Mouse (Mus musculus) v-Abl transformed pro-B cells (cell line): ENCODE measurements around the gene Gad1.

Experiments used
- in situ Hi-C, 2 experiments: fragments of 400-800 bp; cut with MboI; formaldehyde crosslinking; loops; one replicate each; pipeline ENCODE4 v1.15.1; 2025; ENCODE audit not compliant: unreplicated experiment in 2 of 2

Gene Gad1

DNA sequence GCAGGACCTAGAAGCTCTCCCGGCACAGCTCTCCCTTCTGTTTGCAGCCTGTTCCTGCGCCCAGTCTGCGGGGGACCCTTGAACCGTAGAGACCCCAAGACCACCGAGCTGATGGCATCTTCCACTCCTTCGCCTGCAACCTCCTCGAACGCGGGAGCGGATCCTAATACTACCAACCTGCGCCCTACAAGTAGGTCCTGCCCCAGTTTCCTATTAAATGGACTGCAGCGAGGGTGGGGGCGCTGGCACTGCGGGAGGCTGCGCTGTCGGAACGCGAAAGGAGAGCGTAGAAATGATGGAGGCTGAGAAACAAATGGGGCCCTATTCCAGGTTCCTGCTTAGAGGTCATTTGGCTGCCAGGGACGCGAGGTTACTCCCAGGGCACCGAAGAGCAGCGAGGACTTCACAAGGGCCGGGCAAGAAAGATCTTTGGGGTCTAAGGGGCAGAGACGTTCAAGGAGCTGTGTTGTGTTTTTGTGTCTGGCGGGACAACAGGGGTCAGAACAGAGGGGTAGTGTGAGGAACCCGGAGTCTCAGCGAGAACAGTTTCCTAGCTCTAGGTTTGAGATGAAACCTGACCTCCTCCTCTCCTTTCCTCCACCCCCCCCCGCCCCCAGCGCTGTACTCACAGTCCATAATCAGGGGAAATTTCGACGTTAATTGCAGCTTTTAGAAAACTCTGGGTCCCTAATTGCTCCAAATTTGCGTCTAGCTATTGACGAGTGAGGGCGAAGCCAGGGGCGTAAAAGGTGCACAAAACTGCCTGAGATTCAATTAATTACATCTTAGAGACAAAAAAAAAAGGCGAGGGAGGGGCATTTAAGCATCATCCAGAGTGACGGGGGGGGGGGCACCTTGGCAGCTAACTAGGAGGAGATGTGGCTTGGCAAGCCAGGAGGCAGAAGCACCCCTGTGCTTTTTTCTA, 11.1 kb downstream of the Gad1 start:
- in situ Hi-C loops, result loop anchor here in 1 of 2 experiments (25.0 kb wide), 1 partner anchor 727 kb away; no protein-coding TSS in a partner anchor

DNA sequence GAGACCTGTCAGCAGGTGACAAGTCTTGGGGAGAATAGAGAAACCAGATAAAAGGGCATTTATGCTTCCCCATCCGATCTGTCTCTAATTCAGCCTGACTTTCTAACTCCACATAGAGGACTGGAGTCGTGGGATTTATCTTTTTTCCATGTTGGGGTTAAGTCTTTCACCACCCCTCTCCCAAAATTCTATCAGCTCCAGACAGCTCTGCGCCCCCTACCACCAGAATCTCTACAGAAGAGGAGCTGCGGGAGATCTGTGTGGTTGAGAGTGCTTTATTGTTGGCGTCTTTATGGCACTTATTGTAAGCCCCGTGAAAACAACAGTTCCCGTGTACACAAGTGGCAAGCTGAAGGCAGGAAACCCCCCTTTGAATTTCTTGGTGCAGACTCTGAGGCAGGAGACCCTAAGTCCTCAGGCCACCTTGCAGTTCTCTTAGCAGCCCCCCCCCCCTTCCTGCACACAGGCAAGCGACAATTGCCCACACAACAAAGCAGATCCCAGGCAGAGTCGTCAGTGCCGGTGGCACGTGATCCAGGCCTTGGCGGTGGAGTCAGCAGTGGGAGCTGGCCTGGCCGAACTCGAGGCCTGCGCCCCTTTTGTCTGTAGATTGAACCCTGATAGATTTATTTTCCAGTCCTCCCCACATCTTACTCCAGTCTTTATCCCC, 11.9 kb downstream of the Gad1 start:
- in situ Hi-C loops, result loop anchor here in 1 of 2 experiments (25.0 kb wide), 1 partner anchor 727 kb away; no protein-coding TSS in a partner anchor

GRCm38 (mm10) chr2:70565651-70566602, 13.1 kb downstream of the Gad1 start:
- in situ Hi-C loops, result loop anchor here in 1 of 2 experiments (25.0 kb wide), 1 partner anchor 729 kb away; no protein-coding TSS in a partner anchor

GRCm38 (mm10) chr2:70566603-70566981, 13.7 kb downstream of the Gad1 start:
- in situ Hi-C loops, result loop anchor here in 1 of 2 experiments (25.0 kb wide), 1 partner anchor 729 kb away; no protein-coding TSS in a partner anchor

GRCm38 (mm10) chr2:70567071-70567681, 14.3 kb downstream of the Gad1 start:
- in situ Hi-C loops, result loop anchor here in 1 of 2 experiments (25.0 kb wide), 1 partner anchor 730 kb away; no protein-coding TSS in a partner anchor

- in situ Hi-C loops, result loop anchor here in 1 of 2 experiments (25.0 kb wide), 1 partner anchor 730 kb away; no protein-coding TSS in a partner anchor
Observed at GRCm38 (mm10) chr2:70567682-70568077, 14.8 kb downstream of the Gad1 start.

DNA sequence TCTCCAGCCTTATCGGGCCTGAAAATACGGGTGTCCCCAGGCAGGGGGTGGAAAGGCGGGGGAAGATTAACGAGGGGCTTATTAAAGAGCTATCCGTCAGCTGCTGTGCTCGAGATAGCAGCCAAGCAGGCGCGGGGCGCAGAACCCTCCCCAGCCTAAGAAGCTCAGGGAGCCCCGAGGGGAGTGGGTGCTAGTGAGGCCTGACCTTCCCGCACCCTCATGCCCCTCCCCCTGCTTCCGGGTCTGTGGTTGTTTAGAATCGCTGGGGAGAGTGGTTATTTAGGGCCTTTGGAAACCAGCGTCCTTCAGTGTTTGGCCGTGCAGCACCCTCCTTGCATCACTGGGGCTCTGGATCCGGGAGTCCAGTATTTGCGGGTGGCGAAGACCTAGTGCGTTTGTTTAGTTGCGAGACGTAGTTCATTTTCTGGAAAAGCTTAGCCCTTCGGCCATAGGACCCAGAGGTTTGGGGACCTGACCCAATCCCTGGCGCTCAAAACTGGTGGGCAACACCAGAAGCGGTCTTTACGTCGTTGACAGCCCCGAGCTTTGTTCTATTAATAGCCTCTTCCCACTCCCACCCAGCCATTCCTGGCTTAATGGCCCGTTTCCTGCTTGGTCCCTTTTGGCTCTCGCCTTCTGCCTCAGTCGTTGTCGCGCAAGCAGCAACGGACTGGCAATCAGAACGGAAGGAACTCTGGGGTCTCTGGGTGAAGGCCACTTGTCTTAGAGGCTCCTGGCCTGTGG, 15.5 kb downstream of the Gad1 start:
- in situ Hi-C loops, result loop anchor here in 1 of 2 experiments (25.0 kb wide), 1 partner anchor 731 kb away; no protein-coding TSS in a partner anchor

GRCm38 (mm10) chr2:70571698-70572097, 18.8 kb downstream of the Gad1 start:
- in situ Hi-C loops, result loop anchor here in 1 of 2 experiments (25.0 kb wide), 1 partner anchor 734 kb away; no protein-coding TSS in a partner anchor

GRCm38 (mm10) chr2:70572251-70572650, 19.4 kb downstream of the Gad1 start:
- in situ Hi-C loops, result loop anchor here in 1 of 2 experiments (25.0 kb wide), 1 partner anchor 735 kb away; no protein-coding TSS in a partner anchor

GRCm38 (mm10) chr2:70573544-70574210, 20.8 kb downstream of the Gad1 start:
- in situ Hi-C loops, result loop anchor here in 1 of 2 experiments (25.0 kb wide), 1 partner anchor 736 kb away; no protein-coding TSS in a partner anchor

DNA sequence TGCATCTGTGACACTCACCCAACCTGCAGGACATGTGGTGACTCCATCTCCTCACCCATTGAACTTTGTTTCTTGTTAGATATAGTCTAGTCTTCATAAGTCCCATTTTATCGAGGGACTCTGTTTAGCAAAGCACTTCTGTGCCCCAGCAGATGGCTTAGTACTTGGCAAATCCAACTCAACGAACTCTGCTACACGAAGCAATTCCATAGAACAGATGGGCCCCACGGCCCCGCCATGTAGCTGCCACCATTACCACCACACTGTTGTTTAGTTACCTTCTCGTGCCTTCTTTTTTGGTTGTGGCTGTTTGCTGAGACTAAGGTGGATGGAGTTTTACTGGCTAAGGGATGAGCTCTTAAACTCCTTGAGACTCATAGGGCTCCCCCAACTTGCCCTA, 35.3 kb downstream of the Gad1 start:
- in situ Hi-C loops, result no loop called here

GRCm38 (mm10) chr2:70592432-70592831, 39.6 kb downstream of the Gad1 start:
- in situ Hi-C loops, result no loop called here

DNA sequence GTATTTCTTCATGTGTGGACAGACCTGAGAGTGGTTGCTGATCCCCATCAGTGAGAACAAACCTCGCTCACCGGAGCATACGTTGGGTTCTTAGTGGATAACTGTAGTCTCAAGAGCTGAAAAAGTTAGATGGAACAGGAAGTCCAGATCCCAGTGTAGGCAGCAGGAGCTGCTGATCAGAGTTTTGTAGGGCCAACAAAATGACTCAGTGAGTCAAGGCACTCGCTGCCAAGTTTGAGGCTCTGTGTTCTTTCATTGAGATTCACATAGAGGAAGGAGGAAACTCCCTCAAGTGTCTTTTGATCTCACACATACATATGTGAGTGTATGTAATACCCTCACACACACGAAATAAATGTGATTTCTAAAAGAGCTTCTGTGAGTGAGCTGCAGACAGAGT, 40.8 kb downstream of the Gad1 start:
- in situ Hi-C loops, result no loop called here

DNA sequence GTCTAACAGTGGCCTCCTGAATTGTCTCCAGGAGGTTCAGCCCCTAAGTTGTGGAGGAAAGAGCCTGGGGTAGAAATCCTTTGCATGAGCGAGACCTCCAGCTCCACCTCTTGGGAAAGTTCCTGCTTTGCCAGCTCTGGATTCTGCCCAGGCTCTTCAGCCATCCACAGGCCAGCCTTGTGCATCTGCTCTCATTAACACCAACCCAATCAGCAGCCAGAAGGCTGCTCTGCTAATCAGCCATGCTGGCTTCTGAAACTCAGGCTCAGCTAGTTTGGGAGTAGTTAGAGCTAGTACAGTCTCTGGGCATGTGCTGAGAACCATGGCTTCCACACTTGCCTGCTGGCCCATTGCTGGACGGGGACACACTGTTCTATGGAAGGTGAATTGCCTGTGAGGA, 43.0 kb downstream of the Gad1 start:
- in situ Hi-C loops, result no loop called here

GRCm38 (mm10) chr2:70609769-70610168, 56.9 kb downstream of the Gad1 start:
- in situ Hi-C loops, result no loop called here

DNA sequence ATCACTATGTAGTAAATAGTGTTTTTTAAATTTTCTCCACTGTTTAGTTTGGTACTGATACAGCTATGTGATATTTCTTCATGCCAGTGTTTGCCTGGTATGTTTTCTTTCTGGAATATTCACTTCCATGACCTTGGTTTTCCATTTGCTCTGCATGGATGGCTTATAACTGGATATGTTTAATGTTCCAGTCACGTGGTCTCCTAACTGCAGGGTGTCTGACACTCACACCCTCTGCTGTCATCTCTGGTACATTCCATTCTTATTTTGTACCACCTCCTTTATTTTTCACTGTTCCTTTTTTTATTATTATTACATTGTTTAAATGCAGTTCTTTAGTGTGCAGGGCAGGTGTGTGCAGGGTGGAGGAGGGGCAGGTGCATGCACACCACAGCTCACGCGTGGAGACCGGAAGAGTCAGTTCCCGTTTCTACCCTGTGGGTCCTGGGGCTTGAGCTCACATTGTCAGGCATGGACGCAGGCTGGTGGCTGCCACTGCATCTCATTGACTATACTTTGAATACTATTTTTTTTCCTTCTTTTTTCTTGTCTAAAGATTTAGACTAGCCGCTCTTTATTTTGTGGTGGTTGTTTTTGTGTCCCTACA, 62.0 kb downstream of the Gad1 start:
- in situ Hi-C loops, result no loop called here

DNA sequence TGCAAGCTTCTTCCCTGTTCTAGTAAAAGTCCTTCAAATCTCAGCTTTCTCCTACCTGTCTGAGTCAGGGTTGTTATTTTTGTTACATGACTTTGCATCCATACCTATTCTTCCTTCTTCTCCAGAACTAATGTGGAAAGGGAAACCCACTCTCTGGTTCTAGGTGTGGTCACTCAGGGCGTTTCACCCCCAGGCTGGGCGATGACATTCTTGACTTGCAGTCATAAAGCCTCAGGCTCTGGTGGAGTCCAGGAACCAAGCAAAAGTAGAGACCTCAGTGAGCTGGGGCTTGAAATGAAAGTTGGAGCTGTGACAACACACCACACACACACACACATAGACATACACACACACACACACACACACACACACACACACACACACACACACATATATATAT, 63.2 kb downstream of the Gad1 start:
- in situ Hi-C loops, result no loop called here

DNA sequence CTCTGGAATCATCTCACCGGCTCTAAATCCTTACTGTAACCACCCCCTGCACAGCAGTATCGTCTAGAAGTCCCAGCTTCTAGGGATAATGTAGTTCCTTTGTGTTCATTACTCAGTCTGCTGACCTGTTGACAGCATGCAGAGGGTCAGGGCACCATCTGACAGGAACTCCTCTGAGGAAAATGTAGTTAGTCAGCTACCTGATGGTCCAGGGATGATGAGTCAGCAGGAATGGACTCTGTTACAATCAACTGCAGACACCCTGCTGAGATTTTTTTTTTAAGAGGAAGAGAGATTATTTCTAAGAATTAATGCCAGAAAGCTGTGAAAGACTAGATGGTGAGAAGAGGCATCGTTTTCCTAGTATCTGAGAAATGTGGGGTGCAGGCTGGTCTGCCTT, 63.7 kb downstream of the Gad1 start:
- in situ Hi-C loops, result no loop called here
